Mouse (Mus musculus) liver, adult 2 months (tissue): ENCODE measurements around the gene Myo18b. TPM values are rescaled to one million over a fixed set of nuclear protein-coding genes. Genes with fewer than 3 reads are reported as not detected.

Experiments
- DNase-seq: peaks from one replicate; pipeline ENCODE4 v3.0.0-alpha.2; 2011; ENCODE audit warnings: low read depth, low spot score; ENCODE audit errors: extremely low read depth
- H3K27ac ChIP-seq: fragments of 200-500 bp; replicated peaks from 2 replicates; pipeline ENCODE4 v1.5.1; 2012; ENCODE audit warnings: low read depth, mild to moderate bottlenecking, control low read depth, inconsistent platforms, low read length; ENCODE audit not compliant: insufficient read depth
- H3K27me3 ChIP-seq: fragments of 200-500 bp; 2 replicates; pipeline ENCODE4 v1.6.1; 2012; ENCODE audit warnings: mild to moderate bottlenecking, moderate library complexity, low read length, inconsistent platforms; ENCODE audit not compliant: control insufficient read depth, insufficient read depth
- H3K36me3 ChIP-seq: fragments of 200-500 bp; 2 replicates; pipeline ENCODE4 v1.6.1; 2012; ENCODE audit warnings: low read length, inconsistent platforms; ENCODE audit not compliant: control insufficient read depth, insufficient read depth
- H3K4me1 ChIP-seq: fragments of 200-500 bp; 2 replicates; pipeline ENCODE4 v1.6.1; 2011; ENCODE audit warnings: low read length; ENCODE audit not compliant: control insufficient read depth, insufficient read depth
- H3K4me3 ChIP-seq: fragments of 200-500 bp; 2 replicates; pipeline ENCODE4 v1.5.1; 2011; ENCODE audit warnings: low read depth, mild to moderate bottlenecking, control low read depth, low read length, moderate library complexity; ENCODE audit not compliant: insufficient read depth
- H3K79me2 ChIP-seq: fragments of 200-500 bp; 2 replicates; pipeline ENCODE4 v1.6.1; 2012; ENCODE audit warnings: inconsistent platforms, mild to moderate bottlenecking, low read length, moderate library complexity; ENCODE audit not compliant: control insufficient read depth, insufficient read depth
- H3K9ac ChIP-seq: fragments of 200-500 bp; 2 replicates; pipeline ENCODE4 v1.6.1; 2012; ENCODE audit warnings: low read depth, mild to moderate bottlenecking, control low read depth, inconsistent platforms, low read length
- CTCF ChIP-seq: fragments of 200-500 bp; IDR thresholded peaks from 2 replicates; pipeline ENCODE4 v1.5.1; 2011; ENCODE audit warnings: low read depth, low read length, control low read depth
- POLR2A ChIP-seq: fragments of 200-500 bp; IDR thresholded peaks from 2 replicates; pipeline ENCODE4 v1.6.1; 2011; ENCODE audit warnings: low read length, control low read depth; ENCODE audit not compliant: insufficient read depth; ENCODE audit errors: extremely low read depth
- WGBS: fragments of 180-500 bp; shearing (Covaris S2); methylation state at CpG from one replicate; pipeline ENCODE4 v1.1.7; 2018; 5-methylcytosine and 5-hydroxymethylcytosine counted together
- polyA plus RNA-seq: library from polyadenylated mRNA; depleted of rRNA; stranded (reverse); fragments of >200 nt; gene quantifications from 2 replicates; pipeline ENCODE4 v1.2.3, GENCODE M21; 2012
- total RNA-seq: library from RNA; depleted of rRNA; stranded (reverse); fragments of >200 nt; gene quantifications from 2 replicates; pipeline ENCODE4 v1.2.3, GENCODE M21; 2014

Myo18b gene
- total and polyA plus RNA-seq, 2 experiments, result 0.04 to 0.28 TPM

GRCm38 (mm10) chr5:112841850-112842249, 54.3 kb downstream of the Myo18b start:
- Histone ChIP-seq H3K27me3 (no peaks in the 10 kb centered on the region), H3K4me3 (no peak overlapping the region), H3K79me2 (no peaks in the 10 kb centered on the region), H3K27ac (no peak overlapping the region), H3K4me1 (peaks cover 11% of the 10 kb centered on the region), H3K9ac (no peak overlapping the region), H3K36me3 (no peaks in the 10 kb centered on the region)
- WGBS, result 67% methylated on average over 6 of the region's 6 CpGs
- no peak for DNase-seq
- TF ChIP-seq CTCF, result no peak

GRCm38 (mm10) chr5:112834896-112835295, 61.3 kb downstream of the Myo18b start:
- H3K27ac ChIP-seq, result no peak overlapping the region
- TF ChIP-seq POLR2A, result no peak
- TF ChIP-seq CTCF, result no peak

GRCm38 (mm10) chr5:112833866-112834265, 62.3 kb downstream of the Myo18b start:
- H3K36me3 ChIP-seq, result no peaks in the 10 kb centered on the region
- no peak overlapping the region for H3K9ac ChIP-seq
- no peak overlapping the region for H3K27ac ChIP-seq
- TF ChIP-seq POLR2A (no peak), CTCF (no peak)
- no peaks in the 10 kb centered on the region for H3K27me3 ChIP-seq
- H3K4me3 ChIP-seq, result no peak overlapping the region
- DNase-seq, result no peak
- 80% methylated on average over 11 of the region's 11 CpGs for WGBS
- H3K4me1 ChIP-seq, result no peaks in the 10 kb centered on the region
- H3K79me2 ChIP-seq, result no peaks in the 10 kb centered on the region

More at GRCm38 (mm10) chr5:112834896-112835295, 61.3 kb downstream of the Myo18b start:
- Histone ChIP-seq H3K27me3 (no peaks in the 10 kb centered on the region), H3K79me2 (no peaks in the 10 kb centered on the region), H3K9ac (no peak overlapping the region), H3K36me3 (no peaks in the 10 kb centered on the region), H3K4me3 (no peak overlapping the region), H3K4me1 (no peaks in the 10 kb centered on the region)
- no peak for DNase-seq

GRCm38 (mm10) chr5:112825091-112825794, 70.9 kb downstream of the Myo18b start:
- no peak overlapping the region for H3K9ac ChIP-seq
- no peaks in the 10 kb centered on the region for H3K27me3 ChIP-seq
- no peak overlapping the region for H3K4me3 ChIP-seq
- TF ChIP-seq POLR2A, result no peak
- no peak for TF ChIP-seq CTCF
- H3K27ac ChIP-seq, result no peak overlapping the region
- no peaks in the 10 kb centered on the region for H3K79me2 ChIP-seq
- no peaks in the 10 kb centered on the region for H3K4me1 ChIP-seq
- no peaks in the 10 kb centered on the region for H3K36me3 ChIP-seq
- no peak for DNase-seq
- 60% methylated on average over 12 of the region's 12 CpGs for WGBS

GRCm38 (mm10) chr5:112824376-112824775, 71.8 kb downstream of the Myo18b start:
- Histone ChIP-seq H3K4me1 (no peaks in the 10 kb centered on the region), H3K27ac (no peak overlapping the region), H3K27me3 (no peaks in the 10 kb centered on the region), H3K4me3 (no peak overlapping the region), H3K36me3 (no peaks in the 10 kb centered on the region), H3K9ac (no peak overlapping the region), H3K79me2 (no peaks in the 10 kb centered on the region)
- 40% methylated on average over 13 of the region's 13 CpGs for WGBS
- DNase-seq, result no peak
- TF ChIP-seq CTCF, result no peak
- TF ChIP-seq POLR2A, result no peak

GRCm38 (mm10) chr5:112822426-112822825, 73.7 kb downstream of the Myo18b start:
- H3K4me1 ChIP-seq, result no peaks in the 10 kb centered on the region
- H3K36me3 ChIP-seq, result no peaks in the 10 kb centered on the region
- no peaks in the 10 kb centered on the region for H3K79me2 ChIP-seq
- no peaks in the 10 kb centered on the region for H3K27me3 ChIP-seq
- H3K4me3 ChIP-seq, result no peak overlapping the region
- TF ChIP-seq CTCF (no peak), POLR2A (no peak)
- no peak for DNase-seq
- H3K9ac ChIP-seq, result no peak overlapping the region
- no peak overlapping the region for H3K27ac ChIP-seq
- 61% methylated on average over 3 of the region's 3 CpGs for WGBS
